Mouse (Mus musculus): ENCODE measurements around the gene Lct.

DNA sequence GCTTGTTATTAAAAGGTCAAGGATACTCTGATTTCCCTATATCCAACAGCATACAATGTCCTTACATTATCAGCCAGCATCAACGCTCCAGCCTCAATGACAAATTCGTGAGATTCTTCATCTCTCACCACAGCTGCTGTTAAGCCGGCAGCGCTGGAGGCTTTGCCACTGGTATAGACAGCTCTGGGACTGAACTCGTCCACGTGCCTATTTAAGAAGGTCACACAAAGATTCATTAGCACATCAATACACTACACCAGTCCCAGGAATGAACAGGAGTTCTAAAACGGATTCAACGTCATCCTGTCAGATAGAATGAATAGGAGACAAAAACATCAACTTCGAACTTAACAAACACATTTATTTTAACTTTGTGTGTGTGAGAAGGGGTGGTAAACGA is 16.1 kb upstream of the Lct start:
- no peak for TF ChIP-seq POLR2A (IDR thresholded peaks at IDR 0.05; ENCODE audit: control insufficient read depth, low read depth, low read length)
- no peak for TF ChIP-seq CTCF (IDR thresholded peaks at IDR 0.05; ENCODE audit: control insufficient read depth, insufficient read depth, insufficient replicate concordance, low read depth, low read length)
